Mouse (Mus musculus) Muller cell, postnatal 12 days (primary cell): ENCODE measurements around the gene Notch4.
"Not testable (repeated sequence)": the region's sequence is repeated elsewhere in the genome, so short reads cannot be mapped to it uniquely, and the experiment has no call there.

Source experiments
- DNase-seq: peaks from one replicate; pipeline ENCODE4 v3.0.0-alpha.2; 2015; ENCODE audit errors: inconsistent ontology term

Notch4 gene

DNA sequence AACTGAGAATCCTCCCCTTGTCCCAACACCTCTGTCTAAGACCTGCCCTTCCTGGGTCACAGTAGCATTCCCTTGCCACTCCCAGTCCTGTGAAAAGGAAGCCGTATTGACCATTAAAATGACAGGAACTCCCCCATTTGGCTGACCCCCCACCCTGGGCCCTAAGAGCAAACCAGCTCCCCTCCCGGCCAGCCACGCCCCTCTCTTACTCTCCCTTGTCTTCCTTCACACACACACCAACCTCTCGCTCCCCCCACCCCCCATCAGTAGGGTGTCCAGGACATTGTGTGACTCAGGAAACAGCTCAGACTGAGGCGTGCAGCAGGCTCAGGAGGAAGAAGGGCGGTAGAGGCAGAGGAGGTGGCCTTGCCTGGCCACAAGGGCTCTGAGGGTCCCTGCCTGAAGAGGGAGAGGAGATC is at the start of gene Notch4:
TSS of gene Notch4 (plus strand) at position 266 of the 419 bp plus-strand sequence.
- DNase-seq = peak; percentile 58

- no peak for DNase-seq
These were observed 47.6 kb upstream of the Notch4 start for GRCm38 (mm10) chr17:34516514-34516913.

DNA sequence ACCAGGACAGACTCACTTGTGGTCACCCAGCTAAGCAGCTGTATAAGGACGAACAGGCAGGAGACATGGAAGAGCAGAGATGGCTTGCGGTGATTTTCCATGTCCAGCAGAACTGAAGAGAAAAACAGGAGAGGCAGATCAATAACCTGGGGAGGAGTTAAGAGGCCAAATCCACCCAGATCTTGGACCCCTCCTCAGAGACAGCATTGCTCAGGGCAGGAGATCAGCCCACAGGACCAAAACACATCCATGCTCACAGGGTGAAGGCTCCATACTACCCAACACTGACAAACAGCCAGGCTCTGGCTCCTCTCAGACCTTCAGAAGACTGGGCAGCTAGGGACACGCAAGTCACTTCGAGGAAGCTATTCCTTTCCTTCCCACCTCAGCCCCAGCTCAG is 46.8 kb upstream of the Notch4 start, which contains the start of gene Btnl6:
TSS of gene Btnl6 (minus strand) at position 101 of the 400 bp plus-strand sequence.
- no peak for DNase-seq

DNA sequence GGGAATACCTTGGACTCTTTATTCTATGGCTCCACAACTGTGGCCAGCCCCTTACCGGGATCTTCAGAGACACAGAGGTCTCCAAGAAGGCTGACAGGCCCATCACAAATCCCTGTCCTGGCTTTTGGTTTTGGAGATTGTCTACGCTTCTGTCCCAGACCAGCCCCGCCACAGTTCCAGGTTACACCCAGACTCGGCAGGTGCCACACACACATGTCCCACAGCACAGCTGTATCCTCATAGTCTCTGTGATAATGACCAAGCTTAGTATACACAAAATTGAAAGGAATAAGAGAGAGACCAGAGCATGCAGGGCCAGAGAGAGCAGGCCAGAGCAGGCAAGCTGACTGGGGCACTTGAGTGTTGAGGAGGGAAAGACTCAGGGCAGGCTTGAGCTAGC is 46.3 kb upstream of the Notch4 start:
- no peak for DNase-seq

DNA sequence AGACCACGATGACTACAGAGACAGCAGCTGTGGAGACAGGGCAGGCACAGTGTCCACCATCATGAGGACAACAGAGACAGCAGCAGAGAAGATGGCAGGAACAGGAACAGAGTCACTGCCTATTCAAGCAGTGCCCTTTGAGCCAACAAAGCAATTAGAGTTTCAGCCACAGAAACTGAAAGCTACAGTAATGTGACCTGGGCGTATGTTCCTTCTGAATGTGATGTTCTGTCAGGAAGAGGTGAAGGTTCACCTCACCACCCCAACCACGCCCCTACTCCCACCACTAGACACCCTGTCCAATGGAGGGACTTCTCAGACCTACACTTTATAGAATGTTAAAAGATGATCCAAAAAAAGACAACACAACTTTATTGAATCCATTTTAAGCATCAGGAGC is 45.5 kb upstream of the Notch4 start:
- DNase-seq = not testable (repeated sequence)

DNA sequence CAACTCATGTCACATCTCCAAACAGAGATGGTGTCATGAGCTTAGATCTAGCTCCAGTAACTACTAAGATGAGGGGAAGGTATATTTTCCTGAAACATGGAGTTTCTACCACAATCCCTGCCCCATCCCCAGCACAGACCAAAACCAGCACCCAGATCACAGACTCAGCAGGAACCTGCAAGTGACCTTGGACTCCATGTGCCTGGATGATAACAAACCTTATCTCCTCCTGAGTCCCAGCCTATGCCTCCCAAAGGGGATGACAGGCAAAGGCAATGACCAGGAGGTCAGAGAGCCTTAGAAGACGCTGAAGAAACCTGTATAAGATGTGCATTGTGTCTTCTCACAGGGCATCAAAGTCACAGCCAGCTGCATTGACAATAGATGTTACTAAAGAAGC is 45.1 kb upstream of the Notch4 start:
- DNase-seq = no peak

DNA sequence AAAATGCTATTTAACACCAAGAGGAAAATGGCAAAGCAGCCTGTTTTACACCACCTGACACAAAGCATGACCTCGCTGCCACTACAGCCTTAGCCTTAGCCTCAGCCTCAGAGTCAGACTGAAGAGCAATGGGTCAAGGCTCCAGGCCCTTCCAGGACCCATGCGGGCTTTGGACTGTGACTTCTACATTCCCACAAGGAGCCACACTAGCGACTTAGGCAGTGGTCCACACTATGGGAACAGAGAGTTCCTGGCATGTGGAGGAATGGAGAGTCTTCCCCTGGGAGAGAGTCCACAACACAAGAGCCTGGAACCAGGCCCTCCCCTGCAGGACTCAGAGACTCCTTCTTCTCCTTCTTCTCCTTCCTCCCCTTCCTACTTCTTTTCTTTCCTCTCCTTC is 31.4 kb upstream of the Notch4 start:
- DNase-seq = no peak

GRCm38 (mm10) chr17:34543567-34543966 is 20.5 kb upstream of the Notch4 start:
- not testable (repeated sequence) for DNase-seq

- no peak for DNase-seq
These were observed 17.3 kb upstream of the Notch4 start for GRCm38 (mm10) chr17:34546797-34547196.

- DNase-seq = no peak
These were observed 16.5 kb upstream of the Notch4 start for GRCm38 (mm10) chr17:34547601-34548000.

- no peak for DNase-seq
These were observed 14.9 kb upstream of the Notch4 start for GRCm38 (mm10) chr17:34549156-34549555.

DNA sequence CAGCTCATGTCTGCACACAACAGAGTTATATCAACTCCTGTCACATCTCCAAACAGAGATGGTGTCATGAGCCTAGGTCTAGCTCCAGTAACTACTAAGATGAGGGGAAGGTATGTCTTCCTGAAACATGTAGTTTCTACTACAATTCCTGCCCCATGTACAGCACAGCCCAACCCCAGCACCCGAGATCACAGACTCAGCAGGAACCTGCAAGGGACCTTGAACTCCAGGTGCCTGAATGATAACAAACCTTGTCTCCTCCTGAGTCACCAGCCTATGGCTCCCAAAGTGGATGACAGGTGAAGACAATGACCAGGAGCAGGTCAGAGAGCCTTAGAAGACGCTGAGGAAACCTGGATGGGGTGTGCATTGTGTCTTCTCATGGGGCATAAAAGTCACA is 14.2 kb upstream of the Notch4 start:
- no peak for DNase-seq

GRCm38 (mm10) chr17:34555483-34555882 is 8.6 kb upstream of the Notch4 start:
- DNase-seq = peak; percentile 60

GRCm38 (mm10) chr17:34556406-34556805 is 7.7 kb upstream of the Notch4 start:
- DNase-seq = no peak

GRCm38 (mm10) chr17:34557411-34557810 is 6.7 kb upstream of the Notch4 start:
- no peak for DNase-seq

- no peak for DNase-seq
These were observed 5.0 kb upstream of the Notch4 start for GRCm38 (mm10) chr17:34559116-34559515.

DNA sequence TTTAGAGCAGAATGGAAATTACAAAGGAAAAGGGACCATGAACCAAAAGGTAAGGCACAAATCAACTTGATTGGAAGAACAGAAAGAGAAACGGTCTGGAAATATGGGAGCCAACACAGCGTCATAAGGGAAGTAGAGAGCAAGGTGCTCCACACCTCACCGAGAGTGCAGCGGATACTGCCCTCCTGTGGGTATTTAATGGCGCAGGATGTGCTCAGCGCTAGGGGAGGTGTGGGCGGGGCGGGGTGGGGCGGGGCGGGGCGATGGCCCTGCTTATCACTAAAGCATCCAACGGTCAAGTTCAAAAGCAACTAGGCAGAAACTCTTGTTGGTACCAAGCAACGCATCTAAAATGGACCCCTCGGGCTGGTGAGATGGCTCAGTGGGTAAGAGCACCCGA is 4.2 kb upstream of the Notch4 start:
- no peak for DNase-seq

- no peak for DNase-seq
These were observed 3.6 kb upstream of the Notch4 start for GRCm38 (mm10) chr17:34560438-34560837.

- no peak for DNase-seq
These were observed 2.9 kb upstream of the Notch4 start for GRCm38 (mm10) chr17:34561200-34561599.

- DNase-seq = no peak
These were observed 1.5 kb upstream of the Notch4 start for GRCm38 (mm10) chr17:34562595-34562994.

- DNase-seq = no peak
These were observed 714 bp upstream of the Notch4 start for GRCm38 (mm10) chr17:34563354-34563753.

GRCm38 (mm10) chr17:34564796-34565195 is 728 bp downstream of the Notch4 start:
- peak; percentile 10 for DNase-seq

DNA sequence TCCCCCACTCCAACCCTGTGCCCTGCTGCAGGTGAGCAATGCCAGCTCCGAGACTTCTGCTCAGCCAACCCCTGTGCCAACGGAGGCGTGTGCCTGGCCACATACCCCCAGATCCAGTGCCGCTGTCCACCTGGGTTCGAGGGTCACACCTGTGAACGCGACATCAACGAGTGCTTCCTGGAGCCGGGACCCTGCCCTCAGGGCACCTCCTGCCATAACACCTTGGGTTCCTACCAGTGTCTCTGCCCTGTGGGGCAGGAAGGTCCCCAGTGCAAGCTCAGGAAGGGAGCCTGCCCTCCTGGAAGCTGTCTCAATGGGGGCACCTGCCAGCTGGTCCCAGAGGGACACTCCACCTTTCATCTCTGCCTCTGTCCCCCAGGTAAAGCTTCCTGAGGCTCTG is 3.2 kb downstream of the Notch4 start:
- DNase-seq = no peak

- no peak for DNase-seq
These were observed 4.4 kb downstream of the Notch4 start for GRCm38 (mm10) chr17:34568421-34568820.

DNA sequence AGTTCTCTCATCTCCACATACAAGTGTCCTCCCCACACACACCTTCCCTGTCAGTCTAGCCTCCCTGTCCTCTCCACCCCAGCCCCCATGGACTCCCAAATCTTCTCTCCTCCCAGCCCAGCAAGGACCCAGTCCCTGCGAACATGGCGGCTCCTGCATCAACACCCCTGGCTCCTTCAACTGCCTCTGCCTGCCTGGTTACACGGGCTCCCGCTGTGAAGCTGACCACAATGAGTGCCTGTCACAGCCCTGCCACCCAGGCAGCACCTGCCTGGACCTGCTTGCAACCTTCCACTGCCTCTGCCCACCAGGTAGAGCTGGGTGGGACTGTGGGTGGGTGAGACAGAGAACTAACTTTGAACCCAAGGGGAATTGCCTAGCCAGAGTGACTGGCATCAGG is 5.9 kb downstream of the Notch4 start:
- no peak for DNase-seq
